Mouse (Mus musculus): Measurements from ENCODE around the gene Gm44805. TPM values are rescaled to one million over a fixed set of nuclear protein-coding genes. Genes with fewer than 3 reads are reported as not detected.

Gm44805 gene
- total and polyA plus RNA-seq, 3 experiments: not detected

DNA sequence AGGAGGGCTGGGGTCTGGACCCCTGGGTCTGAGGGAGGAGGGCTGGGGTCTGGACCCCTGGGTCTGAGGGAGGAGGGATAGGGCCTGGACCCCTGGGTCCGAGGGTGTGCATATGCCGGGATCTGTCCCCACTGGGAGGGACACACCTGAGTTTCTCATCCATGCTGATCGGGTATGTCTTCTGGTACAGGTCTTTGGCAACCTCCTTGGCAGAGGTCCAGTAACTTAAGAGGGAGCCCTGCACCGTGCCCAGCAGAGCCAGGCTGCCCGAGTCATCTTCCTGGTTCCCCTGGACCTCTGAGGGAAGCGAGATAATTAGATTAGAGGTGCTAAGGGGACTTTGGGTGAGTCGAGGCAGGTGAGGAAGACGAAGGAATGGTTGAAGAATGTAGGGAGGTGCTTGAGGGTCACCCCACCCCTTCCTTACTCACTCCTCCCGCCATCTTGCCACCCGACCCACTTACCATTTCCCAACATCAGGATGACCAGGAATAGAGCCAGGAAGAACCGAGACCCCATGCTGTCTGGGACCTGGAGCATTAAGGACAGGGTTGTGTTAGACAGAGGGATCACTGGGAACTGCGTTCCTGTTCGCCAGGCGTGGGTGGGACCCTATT, 8.0 kb downstream of the Gm44805 start:
- in situ Hi-C loops (cut with MboI; ENCODE audit: low pct_ligation_motif_present, low pct_unique_long_range_greater_than_20kb, low sequenced_read_pairs) (no loop called here), dilution Hi-C loops (cut with MboI; ENCODE audit: extremely low pct_ligation_motif_present, extremely low pct_unique_long_range_greater_than_20kb, low sequenced_read_pairs) (no loop called here)
- H3K4me2 ChIP-seq (ENCODE audit: insufficient read depth, low read depth, poor library complexity, severe bottlenecking): no peak overlapping the region
- peaks cover 0 to 11% of the 10 kb centered on the region in 2 experiments; a peak in 2 of 4 replicates for H3K4me1 ChIP-seq (ENCODE audit: control insufficient read depth in 1 of 2, insufficient read depth in 2 of 2)
- TF ChIP-seq UBTF (IDR thresholded peaks at IDR 0.05; ENCODE audit: low read depth, low read length): no peak
- TF ChIP-seq E2F4 (IDR thresholded peaks at IDR 0.05; ENCODE audit: insufficient replicate concordance, low read depth, low read length): no peak
- H3K9me3 ChIP-seq (replicated peaks; ENCODE audit: low read length): no peaks in the 10 kb centered on the region
- H3K4me3 ChIP-seq (replicated peaks in 1 of 3; ENCODE audit: low read depth in 2 of 3, low read length in 2 of 3, poor library complexity in 1 of 3): no peak overlapping the region
- H3K79me2 ChIP-seq (replicated peaks; ENCODE audit: control insufficient read depth, extremely low read depth, insufficient read depth, poor library complexity, severe bottlenecking): no peaks in the 10 kb centered on the region
- no peak overlapping the region for H3K9ac ChIP-seq (ENCODE audit: insufficient read depth, low read depth)
- H3K27me3 ChIP-seq (replicated peaks): peaks cover 6% of the 10 kb centered on the region
- H3K36me3 ChIP-seq (replicated peaks in 1 of 2; ENCODE audit: control insufficient read depth in 1 of 2, insufficient read depth in 1 of 2, low read length in 1 of 2): no peaks in the 10 kb centered on the region
- no peak for DNase-seq (ENCODE audit: extremely low read depth)
- H3K27ac ChIP-seq (ENCODE audit: insufficient read depth, low read depth): no peak overlapping the region

DNA sequence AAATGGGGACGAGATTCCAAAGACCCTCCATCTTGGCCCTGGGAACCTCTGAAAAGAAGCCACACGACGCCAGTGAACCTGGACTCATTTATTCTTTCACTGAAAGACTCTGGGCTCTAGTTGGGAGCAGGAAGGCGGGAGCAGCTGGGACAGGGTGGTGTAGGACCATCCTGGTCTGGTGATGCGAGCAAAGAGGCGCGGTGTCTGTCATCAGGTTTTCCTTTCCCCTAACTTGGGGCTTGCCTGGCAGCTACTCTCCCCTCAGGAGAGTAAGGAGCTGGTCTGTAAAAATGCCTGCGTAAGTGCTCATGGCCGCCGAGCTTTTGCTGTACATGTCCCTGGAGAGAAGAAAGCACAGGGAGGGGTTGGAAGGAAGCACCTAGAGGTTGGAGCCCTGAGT, 9.7 kb downstream of the Gm44805 start:
- Histone ChIP-seq H3K9ac (ENCODE audit: insufficient read depth, low read depth) (no peak overlapping the region), H3K9me3 (replicated peaks; ENCODE audit: low read length) (no peaks in the 10 kb centered on the region), H3K27ac (ENCODE audit: insufficient read depth, low read depth) (no peak overlapping the region), H3K36me3 (replicated peaks in 1 of 2; ENCODE audit: control insufficient read depth in 1 of 2, insufficient read depth in 1 of 2, low read length in 1 of 2) (no peaks in the 10 kb centered on the region), H3K4me2 (ENCODE audit: insufficient read depth, low read depth, poor library complexity, severe bottlenecking) (no peak overlapping the region), H3K79me2 (replicated peaks; ENCODE audit: control insufficient read depth, extremely low read depth, insufficient read depth, poor library complexity, severe bottlenecking) (no peaks in the 10 kb centered on the region), H3K4me3 (replicated peaks in 1 of 3; ENCODE audit: low read depth in 2 of 3, low read length in 2 of 3, poor library complexity in 1 of 3) (no peak overlapping the region), H3K4me1 (ENCODE audit: control insufficient read depth in 1 of 2, insufficient read depth in 2 of 2) (peaks cover 7 to 21% of the 10 kb centered on the region in 2 experiments; a peak in 3 of 4 replicates), H3K27me3 (replicated peaks) (peaks cover 6% of the 10 kb centered on the region)
- dilution Hi-C loops (cut with MboI; ENCODE audit: extremely low pct_ligation_motif_present, extremely low pct_unique_long_range_greater_than_20kb, low sequenced_read_pairs): no loop called here
- in situ Hi-C loops (cut with MboI; ENCODE audit: low pct_ligation_motif_present, low pct_unique_long_range_greater_than_20kb, low sequenced_read_pairs): no loop called here
- no peak for DNase-seq (ENCODE audit: extremely low read depth)
- TF ChIP-seq ZKSCAN1 (IDR thresholded peaks at IDR 0.05; ENCODE audit: borderline replicate concordance, low read depth, low read length) (no peak), SIN3A (IDR thresholded peaks at IDR 0.05; ENCODE audit: low read length) (no peak), POLR2A (IDR thresholded peaks at IDR 0.05; ENCODE audit: low read depth, low read length) (no peak), MAX (IDR thresholded peaks at IDR 0.05; ENCODE audit: low read length) (no peak), MAZ (IDR thresholded peaks at IDR 0.05; ENCODE audit: low read depth, low read length) (no peak), PAX5 (IDR thresholded peaks at IDR 0.05; ENCODE audit: low read length) (no peak), KAT2A (IDR thresholded peaks at IDR 0.05; ENCODE audit: insufficient replicate concordance, low read length) (no peak), ELF1 (IDR thresholded peaks at IDR 0.05; ENCODE audit: low read depth, low read length) (no peak), MEF2A (IDR thresholded peaks at IDR 0.05; ENCODE audit: borderline replicate concordance, low read depth, low read length) (no peak), RCOR1 (conservative IDR thresholded peaks at IDR 0.05; ENCODE audit: low read depth, low read length) (no peak), ZC3H11A (IDR thresholded peaks at IDR 0.05; ENCODE audit: low read depth, low read length) (no peak), JUN (IDR thresholded peaks at IDR 0.05; ENCODE audit: insufficient read depth, low read depth, low read length) (no peak), USF2 (conservative IDR thresholded peaks at IDR 0.05; ENCODE audit: low read depth, low read length) (no peak), ZNF384 (IDR thresholded peaks at IDR 0.05; ENCODE audit: low read depth, low read length) (no peak), USF1 (IDR thresholded peaks at IDR 0.05; ENCODE audit: low read depth, low read length) (no peak), POLR2AphosphoS2 (IDR thresholded peaks at IDR 0.05; ENCODE audit: low read depth, low read length) (no peak), TBP (conservative IDR thresholded peaks at IDR 0.05; ENCODE audit: low read depth, low read length) (no peak)
